Mouse (Mus musculus): ENCODE results near the gene Ugt1a8. TPM values are rescaled to one million over a fixed set of nuclear protein-coding genes. Genes with fewer than 3 reads are reported as not detected.
"Not testable (repeated sequence)": the region's sequence is repeated elsewhere in the genome, so short reads cannot be mapped to it uniquely, and the experiment has no call there.

Gene Ugt1a8
- total RNA-seq (2021), result not detected
- long read RNA-seq, experiment 1, partial matches to known transcripts, result 0 of 2 reads
- long read RNA-seq, experiment 1, other reads (novel, unspliced or antisense), result 2 of 2 reads
- long read RNA-seq, experiment 2, partial matches to known transcripts, result 0 of 1 reads
- long read RNA-seq, experiment 2, other reads (novel, unspliced or antisense), result 1 of 1 reads

DNA sequence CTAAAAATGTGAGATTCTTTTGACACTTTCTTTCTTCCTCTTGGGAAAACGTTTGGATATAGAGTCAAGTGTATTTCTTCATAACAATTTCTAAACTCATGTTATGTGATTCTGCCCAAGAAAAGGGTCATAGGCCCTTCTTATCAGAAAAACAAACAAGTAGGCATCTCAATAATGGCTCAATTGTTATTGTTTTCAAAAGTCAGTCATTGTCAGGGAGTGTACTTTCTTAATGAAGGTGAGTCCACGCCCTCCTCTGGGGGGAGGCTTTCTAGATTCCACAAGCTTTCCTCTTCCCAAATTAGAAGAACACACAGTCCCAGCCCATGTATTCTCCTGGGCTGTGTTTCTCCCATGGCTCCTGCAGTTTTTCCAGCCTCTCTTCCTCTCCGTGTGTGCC, at the start of gene Ugt1a8:
TSS of gene Ugt1a8 (plus strand) at position 301 of the 400 bp plus-strand sequence.
- no peak for DNase-seq (ENCODE audit: low spot score in 2 of 2)

DNA sequence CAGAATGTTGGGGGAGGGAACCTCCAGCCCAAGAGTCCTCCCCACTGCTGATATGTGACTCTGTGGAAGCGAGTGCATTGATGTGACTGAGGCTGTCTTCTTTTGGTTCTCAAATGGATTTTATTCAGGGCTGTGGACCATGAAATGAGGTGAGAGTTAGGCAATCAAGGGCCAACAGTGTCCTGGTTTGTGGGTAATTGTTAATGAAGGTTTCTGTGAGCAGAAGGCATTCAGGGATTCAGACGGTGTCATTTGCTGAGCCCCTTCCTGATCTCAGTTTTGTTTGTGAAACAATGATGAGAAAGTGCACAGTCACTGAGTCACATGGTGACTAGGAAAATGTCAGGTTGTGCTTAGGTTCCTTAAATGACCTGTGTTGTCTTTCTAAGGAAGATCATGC, 44.6 kb upstream of the Ugt1a8 start:
- not testable (repeated sequence) for DNase-seq (ENCODE audit: low spot score in 2 of 2)

DNA sequence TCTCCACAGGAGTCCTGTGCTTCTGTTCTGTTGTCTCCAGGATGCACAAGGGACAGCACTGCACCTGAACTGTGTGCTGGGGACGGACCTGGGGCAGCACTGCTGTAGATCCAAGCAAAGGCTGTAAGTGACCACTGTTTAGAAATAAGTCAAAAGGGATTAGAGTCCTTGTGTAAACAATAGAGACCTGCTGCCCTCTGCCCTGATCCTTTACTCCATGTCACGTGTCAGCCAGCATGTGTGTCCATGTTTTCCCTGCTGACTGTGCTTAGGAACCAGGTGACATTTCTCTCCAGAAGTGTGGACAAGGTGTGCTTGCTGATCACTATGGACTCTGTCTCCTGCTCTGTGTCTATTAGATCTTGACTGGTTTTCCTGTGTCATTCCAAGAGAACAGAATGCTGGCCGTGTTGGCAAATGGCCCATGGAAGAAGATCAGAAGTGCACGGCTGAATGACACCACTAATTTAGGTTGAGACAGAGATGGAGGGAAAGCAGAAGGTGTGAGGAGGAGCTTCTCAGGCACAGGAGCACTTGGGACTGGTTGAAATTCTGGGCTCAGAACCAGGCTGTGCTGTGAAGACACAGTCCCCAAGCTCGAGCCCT, 42.7 kb upstream of the Ugt1a8 start:
- DNase-seq (ENCODE audit: low spot score in 2 of 2), result not testable (repeated sequence)

DNA sequence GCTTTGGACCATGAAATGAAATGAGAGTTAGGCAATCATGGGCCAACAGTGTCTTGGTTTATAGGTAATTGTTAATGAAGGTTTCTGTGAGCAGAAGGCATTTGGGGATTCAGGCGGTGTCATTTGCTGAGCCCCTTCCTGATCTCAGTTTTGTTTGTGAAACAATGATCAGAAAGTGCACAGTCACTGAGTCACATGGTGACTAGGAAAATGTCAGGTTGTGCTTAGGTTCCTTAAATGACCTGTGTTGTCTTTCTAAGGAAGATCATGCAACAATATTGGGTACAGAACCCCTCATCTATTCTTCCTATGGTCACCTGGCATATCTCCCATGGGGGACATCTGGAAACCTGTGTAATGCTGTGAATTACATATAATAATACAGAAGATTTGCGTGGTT, 40.2 kb upstream of the Ugt1a8 start:
- DNase-seq (ENCODE audit: low spot score in 2 of 2), result not testable (repeated sequence)

DNA sequence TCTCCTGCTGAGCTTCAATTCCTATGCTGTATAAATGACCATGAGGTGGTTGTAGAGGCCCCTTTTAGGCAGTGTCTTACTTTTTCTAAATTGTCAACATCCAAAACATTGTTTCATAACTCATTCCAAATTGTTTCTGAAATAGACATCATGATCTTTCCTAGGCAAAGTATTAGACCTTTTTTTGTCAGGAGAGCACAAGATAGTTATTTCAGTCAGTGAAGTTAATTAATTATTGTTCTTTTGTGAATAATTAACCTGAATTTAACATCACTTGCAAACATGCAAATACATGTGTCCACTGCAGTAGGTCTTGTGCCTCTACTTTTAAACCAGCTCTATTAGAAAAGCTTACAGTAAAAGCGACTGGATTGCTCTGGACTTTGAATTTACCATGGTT, 32.5 kb upstream of the Ugt1a8 start, which contains the start of gene Ugt1a10:
TSS of gene Ugt1a10 (plus strand) at position 301 of the 400 bp plus-strand sequence.
- no peak for DNase-seq (ENCODE audit: low spot score in 2 of 2)

DNA sequence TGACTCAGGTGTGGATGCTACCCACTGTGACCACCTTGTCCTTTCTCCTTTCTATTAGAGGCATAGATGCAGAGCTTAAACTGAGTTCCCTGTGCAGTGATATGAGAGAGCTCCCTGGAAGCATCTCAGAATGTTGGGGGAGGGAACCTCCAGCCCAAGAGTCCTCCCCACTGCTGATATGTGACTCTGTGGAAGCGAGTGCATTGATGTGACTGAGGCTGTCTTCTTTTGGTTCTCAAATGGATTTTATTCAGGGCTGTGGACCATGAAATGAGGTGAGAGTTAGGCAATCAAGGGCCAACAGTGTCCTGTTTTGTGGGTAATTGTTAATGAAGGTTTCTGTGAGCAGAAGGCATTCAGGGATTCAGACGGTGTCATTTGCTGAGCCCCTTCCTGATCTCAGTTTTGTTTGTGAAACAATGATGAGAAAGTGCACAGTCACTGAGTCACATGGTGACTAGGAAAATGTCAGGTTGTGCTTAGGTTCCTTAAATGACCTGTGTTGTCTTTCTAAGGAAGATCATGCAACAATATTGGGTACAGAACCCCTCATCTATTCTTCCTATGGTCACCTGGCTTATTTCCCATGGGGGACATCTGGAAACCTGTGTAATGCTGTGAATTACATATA, 21.0 kb upstream of the Ugt1a8 start:
- not testable (repeated sequence) for DNase-seq (ENCODE audit: low spot score in 2 of 2)

DNA sequence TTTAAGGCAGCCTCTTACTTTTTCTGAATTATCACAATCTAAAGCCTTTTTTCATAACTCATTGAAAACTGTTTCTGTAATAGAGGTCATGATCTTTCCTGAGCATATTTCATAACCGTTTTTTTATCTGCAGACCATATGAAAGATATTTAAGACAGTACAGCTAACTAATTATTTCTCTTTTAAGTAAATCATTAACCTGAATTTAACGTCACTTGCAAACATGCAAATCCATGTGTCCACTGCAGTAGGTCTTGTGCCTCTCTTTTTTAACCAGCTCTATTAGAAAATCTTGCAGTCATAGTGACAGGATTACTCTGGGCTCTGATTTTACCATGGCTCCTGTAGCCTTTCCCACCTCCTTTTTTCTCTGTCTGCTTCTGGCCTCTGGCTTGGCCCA, 17.1 kb upstream of the Ugt1a8 start, which contains the start of gene Ugt1a9:
TSS of gene Ugt1a9 (plus strand) at position 306 of the 400 bp plus-strand sequence.
- no peak for DNase-seq (ENCODE audit: low spot score in 2 of 2)

DNA sequence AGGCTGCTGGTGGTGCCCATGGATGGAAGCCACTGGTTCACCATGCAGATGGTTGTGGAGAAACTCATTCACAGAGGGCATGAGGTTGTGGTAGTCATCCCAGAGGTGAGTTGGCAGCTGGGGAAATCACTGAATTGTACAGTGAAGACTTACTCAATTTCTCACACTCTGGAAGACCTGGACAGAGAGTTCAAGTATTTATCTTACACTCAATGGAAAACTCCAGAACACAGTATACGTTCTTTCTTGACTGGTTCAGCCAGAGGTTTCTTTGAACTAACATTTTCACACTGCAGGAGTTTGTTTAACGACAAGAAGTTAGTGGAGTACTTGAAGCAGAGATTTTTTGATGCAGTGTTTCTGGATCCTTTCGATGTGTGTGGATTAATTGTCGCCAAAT, 16.7 kb upstream of the Ugt1a8 start:
- DNase-seq (ENCODE audit: low spot score in 2 of 2), result no peak

DNA sequence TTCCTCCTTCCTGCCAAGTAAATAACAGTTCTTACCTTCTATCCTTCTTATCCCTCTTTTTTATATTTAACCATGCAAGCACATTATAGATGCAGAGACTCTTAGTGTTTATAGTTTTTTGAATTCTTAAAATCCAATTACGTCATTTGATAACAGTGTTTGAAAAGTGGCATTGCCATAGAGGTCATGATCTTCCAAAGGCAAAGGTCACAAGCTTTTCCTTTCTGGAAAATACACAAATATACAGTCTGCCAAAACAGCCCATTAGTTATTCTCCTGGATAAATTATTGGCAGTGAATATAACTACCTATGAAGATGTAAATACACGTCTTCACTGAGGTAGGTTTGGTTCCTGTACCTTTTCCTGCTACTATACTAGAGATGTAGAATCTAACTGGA, 13.1 kb upstream of the Ugt1a8 start:
- DNase-seq (ENCODE audit: low spot score in 2 of 2), result no peak

DNA sequence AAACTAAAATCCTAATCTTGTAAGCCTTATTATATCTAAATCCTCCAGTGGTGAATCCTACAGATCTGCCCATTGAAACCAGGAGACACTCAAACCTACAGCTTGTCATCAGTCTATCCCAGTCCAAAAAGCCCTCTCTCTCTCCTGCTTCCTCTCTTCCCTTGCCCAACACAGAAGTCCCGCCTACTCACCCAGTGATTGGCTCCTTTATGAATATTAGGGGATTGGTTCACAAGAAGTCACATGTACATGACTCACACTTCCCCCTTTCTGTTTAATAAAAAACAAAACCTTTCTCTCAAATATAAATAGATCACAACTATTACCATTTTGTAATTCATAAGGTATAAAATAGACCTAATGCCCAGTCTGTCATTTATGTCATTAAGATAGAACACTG, 10.5 kb upstream of the Ugt1a8 start:
- no peak for DNase-seq (ENCODE audit: low spot score in 2 of 2)

DNA sequence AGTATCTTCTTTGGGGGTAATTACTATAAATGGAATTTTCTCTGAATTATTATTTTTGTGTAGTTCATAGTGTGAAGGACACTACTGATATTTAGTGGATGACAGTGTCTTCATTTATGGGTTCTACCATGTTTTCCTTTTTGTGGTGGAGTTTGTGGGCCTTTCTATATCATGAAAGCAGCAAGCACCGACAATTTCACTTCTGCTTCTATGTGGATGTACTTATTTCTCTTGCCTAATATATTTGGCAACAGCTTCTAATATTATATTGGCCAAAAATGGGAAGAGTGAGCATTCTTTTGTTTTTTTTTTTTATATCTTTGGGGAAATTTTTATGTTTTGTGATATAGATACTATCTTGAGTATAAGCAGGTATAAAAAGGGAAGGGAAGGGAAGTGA, 5.9 kb upstream of the Ugt1a8 start:
- DNase-seq (ENCODE audit: low spot score in 2 of 2), result no peak

DNA sequence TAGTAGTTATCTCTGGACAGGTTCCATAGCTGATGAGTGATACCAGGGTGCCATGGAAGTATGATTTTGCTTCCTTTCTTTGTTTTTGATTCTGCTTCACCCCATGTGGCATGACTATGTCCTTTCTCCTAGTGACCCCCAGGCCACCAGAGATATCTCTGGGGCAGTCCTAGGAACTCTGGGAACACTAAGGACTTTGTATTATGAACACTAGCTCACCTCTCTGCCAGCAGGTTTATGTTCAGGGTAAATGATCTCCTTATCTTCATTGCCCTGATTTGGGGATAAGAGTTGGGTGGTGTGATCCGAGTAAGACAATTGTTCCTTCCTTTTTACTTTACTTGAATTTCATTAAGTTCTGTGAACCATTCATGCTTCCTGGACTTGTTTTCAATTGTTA, 1.5 kb upstream of the Ugt1a8 start:
- no peak for DNase-seq (ENCODE audit: low spot score in 2 of 2)

DNA sequence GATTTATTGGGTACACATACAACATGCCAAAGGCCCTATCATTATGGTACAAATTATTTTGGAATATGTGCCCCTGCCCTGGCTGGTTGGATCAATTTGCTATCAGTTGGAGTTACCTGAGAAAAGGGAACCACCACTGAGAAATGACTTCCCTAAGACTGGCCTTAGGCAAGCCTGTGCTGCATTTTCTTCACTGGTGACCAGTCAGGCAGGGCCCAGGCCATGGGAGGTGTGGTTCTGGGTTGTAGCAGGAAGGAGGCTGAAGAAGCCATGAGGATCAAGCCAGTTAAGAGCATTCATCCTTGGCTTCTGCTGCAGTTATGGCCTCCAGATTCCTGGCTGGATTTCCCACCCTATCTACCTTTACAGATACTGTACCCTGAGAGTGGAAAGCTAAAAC, 4.7 kb downstream of the Ugt1a8 start:
- DNase-seq (ENCODE audit: low spot score in 2 of 2), result no peak

DNA sequence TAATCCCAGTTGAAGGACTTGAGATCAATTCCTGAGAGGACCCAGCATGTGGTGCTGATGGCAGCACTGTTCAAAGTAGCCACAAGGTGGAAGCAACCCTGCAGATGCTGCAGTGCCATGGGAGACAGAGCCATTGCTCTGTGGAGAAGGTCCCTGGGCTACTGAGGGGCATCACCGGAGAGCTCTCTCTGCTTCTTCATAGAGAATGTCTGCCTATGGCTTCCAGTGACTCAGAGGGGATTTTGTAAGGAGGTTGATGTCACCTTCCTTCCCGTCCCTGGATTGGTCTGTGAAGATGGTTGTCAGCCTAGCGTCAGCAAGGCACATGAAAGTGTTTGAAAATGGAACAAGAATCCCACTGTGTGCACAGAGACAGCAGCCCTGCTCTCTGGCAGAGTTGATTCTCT, 6.7 kb downstream of the Ugt1a8 start:
- DNase-seq (ENCODE audit: low spot score in 2 of 2), result not testable (repeated sequence)

DNA sequence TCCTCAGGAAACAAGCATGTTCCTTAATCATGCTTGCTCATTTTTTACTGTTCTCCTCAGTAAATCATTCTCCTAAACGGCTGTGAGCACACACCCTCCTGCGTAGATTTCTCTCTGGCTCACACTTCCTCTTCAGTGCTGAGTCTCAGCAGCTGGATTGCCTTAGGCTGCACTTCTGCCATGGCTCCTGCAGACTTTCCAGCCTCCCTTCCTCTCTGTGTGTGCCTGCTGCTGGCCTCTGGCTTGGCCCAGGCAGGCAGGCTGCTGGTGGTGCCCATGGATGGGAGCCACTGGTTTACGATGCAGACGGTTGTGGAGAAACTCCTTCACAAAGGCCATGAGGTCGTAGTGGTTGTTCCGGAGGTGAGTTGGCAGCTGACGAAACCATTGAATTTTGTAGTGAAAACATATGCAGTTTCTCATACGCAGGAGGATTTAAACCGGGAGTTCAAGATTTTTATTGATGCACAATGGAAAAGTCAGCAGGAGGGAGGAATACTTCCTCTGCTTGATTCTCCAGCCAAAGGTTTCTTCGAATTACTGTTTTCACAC, 7.4 kb downstream of the Ugt1a8 start, which contains the start of gene Ugt1a7c:
TSS of gene Ugt1a7c (plus strand) at position 122 of the 552 bp plus-strand sequence.
- DNase-seq (ENCODE audit: low spot score in 2 of 2), result no peak

DNA sequence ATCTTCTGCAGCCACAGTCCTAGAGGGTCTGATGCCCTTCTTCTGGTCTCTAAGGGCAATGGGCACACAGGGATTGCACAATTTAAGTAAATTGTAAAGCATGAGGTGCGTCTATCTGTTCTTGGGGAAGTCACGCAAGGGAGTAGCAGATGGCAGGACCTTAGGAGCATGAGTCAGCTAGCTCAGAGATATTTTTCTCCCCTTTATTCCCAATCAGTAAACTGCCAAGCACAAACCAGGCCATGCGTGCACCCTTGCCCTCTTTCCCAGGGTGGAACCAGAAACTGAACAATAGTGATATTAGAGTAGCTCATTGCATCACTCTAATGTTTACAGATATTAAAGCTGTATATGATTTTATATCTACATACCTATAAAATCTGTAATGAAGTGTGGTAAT, 10.9 kb downstream of the Ugt1a8 start:
- not testable (repeated sequence) for DNase-seq (ENCODE audit: low spot score in 2 of 2)

DNA sequence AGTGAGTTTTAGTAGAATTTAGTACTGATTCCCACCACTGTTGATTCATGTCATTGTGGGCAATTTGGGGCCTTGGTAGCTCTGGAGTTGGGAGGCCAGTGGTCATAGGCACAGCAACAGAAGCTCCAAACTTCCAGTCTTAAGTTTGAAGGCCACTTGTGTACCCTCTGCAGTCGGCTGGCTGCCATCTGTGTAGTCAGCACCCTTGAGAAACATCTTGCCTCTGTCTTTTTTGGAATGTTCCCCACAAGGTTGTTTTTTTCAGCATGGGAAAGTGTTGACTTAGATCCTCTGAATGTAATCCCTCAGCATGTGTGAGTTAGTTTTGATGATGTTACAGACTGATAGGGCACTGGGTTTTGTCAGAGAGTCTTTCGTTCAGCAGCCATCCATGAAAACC, 12.1 kb downstream of the Ugt1a8 start:
- DNase-seq (ENCODE audit: low spot score in 2 of 2), result not testable (repeated sequence)

DNA sequence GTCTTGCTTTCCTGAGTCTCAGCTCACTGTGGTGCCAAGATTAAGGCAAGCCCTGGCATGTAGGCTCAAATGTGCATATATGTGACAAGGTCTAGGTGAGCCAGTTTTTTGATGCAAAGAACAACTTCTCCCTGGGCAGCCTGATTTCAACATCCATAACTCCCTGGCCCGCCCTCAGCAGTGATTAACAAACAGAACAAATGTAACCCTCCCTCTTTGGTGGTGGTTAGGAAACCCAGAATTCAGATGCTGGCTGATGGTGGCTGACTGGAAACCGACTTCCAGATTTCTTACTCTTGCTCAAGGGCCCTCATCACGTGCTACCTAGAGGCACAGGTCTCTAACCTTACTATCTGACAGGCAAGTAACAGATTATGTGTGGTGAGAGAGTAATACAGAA, 15.4 kb downstream of the Ugt1a8 start, which contains the start of gene Ugt1a6b:
TSS of gene Ugt1a6b (plus strand) at position 234 of the 400 bp plus-strand sequence.
- DNase-seq (ENCODE audit: low spot score in 2 of 2), result not testable (repeated sequence)

DNA sequence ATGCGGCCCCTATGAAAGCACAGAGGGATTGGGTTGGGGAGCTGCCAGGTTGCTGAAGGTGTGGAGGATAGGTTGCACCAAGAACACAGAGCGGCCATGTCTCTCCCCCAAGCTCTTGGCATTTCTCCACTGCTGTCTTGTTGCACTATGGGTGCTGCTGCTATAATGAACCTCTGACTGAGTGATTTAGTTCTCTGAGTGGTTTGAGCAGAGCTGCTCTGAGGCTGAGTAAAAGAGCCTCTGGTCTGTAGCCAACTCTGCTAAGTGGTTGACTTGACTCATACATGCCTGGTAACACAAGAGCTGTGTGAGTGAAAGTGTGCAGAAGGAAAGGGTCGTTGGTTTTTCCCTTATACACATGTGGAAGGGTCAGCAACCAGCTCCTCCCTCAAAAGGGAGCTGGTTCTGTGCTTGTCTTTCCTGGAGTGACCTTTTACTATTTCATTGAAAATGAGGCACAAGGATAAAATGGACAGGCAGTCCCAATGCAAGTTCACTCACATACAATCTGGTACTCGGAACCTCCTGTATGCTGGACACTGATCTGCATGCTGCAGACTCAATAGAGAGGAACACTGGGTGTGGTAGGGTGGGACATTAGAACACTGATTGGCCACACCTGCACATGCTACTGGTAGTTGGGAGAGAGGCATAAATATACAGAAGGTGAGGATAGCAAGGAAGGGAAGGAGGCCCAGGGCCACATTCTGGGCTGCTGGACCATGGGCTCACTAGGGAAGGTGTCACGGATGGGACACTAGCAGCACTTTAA, 16.3 kb downstream of the Ugt1a8 start:
- DNase-seq (ENCODE audit: low spot score in 2 of 2), result not testable (repeated sequence)

DNA sequence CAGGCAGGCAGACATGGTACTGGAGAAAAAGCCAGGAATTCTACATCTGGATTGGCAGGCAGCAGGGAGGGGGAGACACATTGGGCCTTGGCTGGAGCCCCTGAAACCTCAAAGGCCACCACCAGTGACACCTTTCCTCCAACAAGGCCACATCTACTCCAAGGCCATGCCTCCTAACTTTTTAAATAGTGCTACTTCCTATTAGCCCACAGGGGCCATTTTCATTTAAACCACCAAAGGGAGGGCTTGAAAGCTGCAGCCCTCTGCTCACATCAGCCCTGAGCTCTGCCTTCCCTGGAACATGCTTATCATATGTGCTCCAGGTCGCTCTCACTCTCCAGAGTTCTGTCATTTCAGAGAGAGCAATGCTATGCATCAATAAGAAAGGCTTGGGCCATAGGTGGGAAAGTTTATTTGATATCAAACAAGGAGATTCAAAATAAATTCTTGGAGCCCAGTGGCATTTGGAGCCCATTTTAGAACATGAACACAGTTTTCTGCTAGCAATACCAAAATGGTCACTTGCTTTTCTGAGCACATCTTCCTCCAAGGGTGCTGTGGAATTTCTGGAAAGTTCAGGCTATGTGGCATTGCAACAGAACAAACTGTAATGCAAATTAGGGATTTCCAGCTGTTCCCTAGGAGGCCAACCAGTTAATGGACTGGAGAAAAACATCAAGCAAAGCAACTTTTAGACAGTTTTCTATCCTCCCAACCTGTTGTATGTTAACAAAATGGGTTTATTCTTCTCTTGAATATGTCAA, 17.2 kb downstream of the Ugt1a8 start:
- DNase-seq (ENCODE audit: low spot score in 2 of 2), result no peak
